Mouse (Mus musculus): ENCODE measurements around the gene Sppl3. TPM values are rescaled to one million over a fixed set of nuclear protein-coding genes. Genes with fewer than 3 reads are reported as not detected.
A peak's percentile ranks its signal among the peaks of the same experiment; 100 is the strongest.
"Not testable (repeated sequence)": the region's sequence is repeated elsewhere in the genome, so short reads cannot be mapped to it uniquely, and the experiment has no call there.

The Sppl3 gene
- polyA plus RNA-seq, 1 experiment, result 69.2 TPM

DNA sequence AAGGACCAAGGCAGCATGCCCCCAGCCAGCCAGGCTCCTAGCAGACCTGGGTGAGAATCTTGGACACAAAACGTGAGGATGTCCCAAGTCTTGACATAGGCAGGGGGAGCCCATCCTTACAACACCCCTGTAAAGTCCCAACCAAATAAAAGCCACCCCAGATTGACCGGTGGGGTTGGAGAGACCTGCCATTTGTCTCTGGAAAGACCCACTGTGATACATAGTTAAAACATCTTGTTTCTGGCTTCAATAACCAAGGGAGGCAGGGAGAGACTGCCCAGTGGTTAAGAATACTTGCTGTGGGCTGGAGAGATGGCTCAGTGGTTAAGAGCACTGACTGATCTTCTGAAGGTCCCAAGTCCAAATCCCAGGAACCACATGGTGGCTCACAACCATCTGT, 91.3 kb downstream of the Sppl3 start:
- no peak overlapping the region for H3K9ac ChIP-seq (ENCODE audit: low read depth, poor library complexity, severe bottlenecking)
- no peak overlapping the region for H3K4me3 ChIP-seq (ENCODE audit: low read depth, low read length)
- no peaks in the 10 kb centered on the region for H3K27me3 ChIP-seq (ENCODE audit: control insufficient read depth, insufficient read depth, low read length, poor library complexity, severe bottlenecking)
- 0 out of 2 replicates have a peak, but pooled peaks cover 2% of the 10 kb centered on the region for H3K36me3 ChIP-seq (ENCODE audit: control insufficient read depth, insufficient read depth, low read length, poor library complexity, severe bottlenecking)
- H3K4me1 ChIP-seq (ENCODE audit: control insufficient read depth, insufficient read depth, low read length), result no peaks in the 10 kb centered on the region
- H3K27ac ChIP-seq (ENCODE audit: insufficient read depth, low read length), result no peak overlapping the region
- TF ChIP-seq EP300 (IDR thresholded peaks at IDR 0.05; ENCODE audit: insufficient read depth, low read depth, low read length), result no peak
- no peak for TF ChIP-seq CTCF (IDR thresholded peaks at IDR 0.05; ENCODE audit: low read depth, low read length)
- TF ChIP-seq POLR2A (IDR thresholded peaks at IDR 0.05; ENCODE audit: insufficient read depth, low read length), result no peak
- no peaks in the 10 kb centered on the region for H3K9me3 ChIP-seq (replicated peaks; ENCODE audit: control insufficient read depth, insufficient read depth, low read length, poor library complexity, severe bottlenecking)

DNA sequence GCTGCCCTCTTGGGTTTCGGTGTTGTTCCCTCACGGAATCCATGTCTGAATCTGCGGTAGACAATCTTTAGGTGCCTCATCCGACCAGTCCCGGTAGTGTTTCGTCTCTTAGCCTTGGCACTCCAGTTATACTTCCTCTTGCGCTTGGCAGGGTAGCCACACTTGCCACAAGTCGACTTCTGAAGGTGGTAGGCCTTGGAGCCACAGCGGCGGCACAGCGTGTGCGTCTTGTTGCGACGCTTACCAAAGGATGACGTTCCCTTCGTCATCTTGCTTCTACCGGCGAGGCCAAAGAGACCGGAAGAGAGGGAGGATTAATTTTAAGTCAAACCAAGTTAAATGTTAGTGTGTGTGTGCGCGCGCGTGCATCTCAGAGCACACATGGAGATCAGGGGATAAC, 92.3 kb downstream of the Sppl3 start:
- H3K9ac ChIP-seq (ENCODE audit: low read depth, poor library complexity, severe bottlenecking); H3K27ac ChIP-seq (ENCODE audit: insufficient read depth, low read length); H3K9me3 ChIP-seq (replicated peaks; ENCODE audit: control insufficient read depth, insufficient read depth, low read length, poor library complexity, severe bottlenecking); H3K4me1 ChIP-seq (ENCODE audit: control insufficient read depth, insufficient read depth, low read length); H3K4me3 ChIP-seq (ENCODE audit: low read depth, low read length); H3K27me3 ChIP-seq (ENCODE audit: control insufficient read depth, insufficient read depth, low read length, poor library complexity, severe bottlenecking); H3K36me3 ChIP-seq (ENCODE audit: control insufficient read depth, insufficient read depth, low read length, poor library complexity, severe bottlenecking): not testable (repeated sequence)

DNA sequence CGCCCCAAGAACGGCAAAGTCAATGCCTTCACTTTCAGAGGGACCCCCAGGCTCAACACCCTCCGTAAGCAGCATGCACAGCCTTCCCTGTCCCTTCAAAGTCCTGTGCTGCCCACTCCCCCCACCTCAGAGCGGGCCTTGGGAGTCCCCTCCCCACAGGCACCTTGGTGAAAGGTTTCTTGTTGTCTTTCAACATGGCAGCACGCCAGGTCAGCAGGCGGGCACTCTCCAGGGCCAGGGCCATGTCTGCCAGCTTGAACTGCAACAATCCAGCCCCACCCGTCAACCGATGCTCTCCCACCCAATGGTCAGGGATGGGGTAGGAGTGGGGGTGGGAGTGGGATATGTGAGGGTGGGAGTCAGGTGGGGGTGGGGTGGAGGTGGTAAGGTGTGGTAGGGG, 100.2 kb downstream of the Sppl3 start:
- no peaks in the 10 kb centered on the region for H3K36me3 ChIP-seq (ENCODE audit: control insufficient read depth, insufficient read depth, low read length, poor library complexity, severe bottlenecking)

DNA sequence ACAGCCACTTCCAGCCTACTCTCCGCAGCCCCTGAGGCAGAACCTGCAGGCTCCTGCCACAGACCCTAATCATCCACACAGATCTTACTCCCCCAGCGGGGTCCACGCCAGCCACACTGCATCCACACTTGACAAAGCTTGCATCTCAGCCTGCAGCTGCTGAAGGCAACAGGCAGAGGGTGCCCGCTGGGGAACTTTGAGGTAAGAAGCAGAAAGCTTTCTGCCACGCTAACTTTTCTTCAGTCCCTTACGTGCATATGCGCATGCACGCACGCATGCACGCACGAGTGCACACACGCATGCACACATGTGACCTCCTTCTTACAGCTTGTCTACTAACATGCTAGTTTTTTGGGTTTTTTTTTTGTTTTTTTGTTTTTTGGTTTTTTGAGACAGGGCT, 102.3 kb downstream of the Sppl3 start:
- H3K27ac ChIP-seq (ENCODE audit: insufficient read depth, low read length), result no peak overlapping the region
- H3K9me3 ChIP-seq (replicated peaks; ENCODE audit: control insufficient read depth, insufficient read depth, low read length, poor library complexity, severe bottlenecking), result no peaks in the 10 kb centered on the region
- no peaks in the 10 kb centered on the region for H3K27me3 ChIP-seq (ENCODE audit: control insufficient read depth, insufficient read depth, low read length, poor library complexity, severe bottlenecking)
- TF ChIP-seq CTCF (IDR thresholded peaks at IDR 0.05; ENCODE audit: low read depth, low read length) (no peak), POLR2A (IDR thresholded peaks at IDR 0.05; ENCODE audit: insufficient read depth, low read length) (no peak), EP300 (IDR thresholded peaks at IDR 0.05; ENCODE audit: insufficient read depth, low read depth, low read length) (no peak)
- H3K9ac ChIP-seq (ENCODE audit: low read depth, poor library complexity, severe bottlenecking), result no peak overlapping the region
- H3K4me3 ChIP-seq (ENCODE audit: low read depth, low read length), result no peak overlapping the region
- peaks cover 7% of the 10 kb centered on the region; the same call in 1 of the 2 replicates for H3K36me3 ChIP-seq (ENCODE audit: control insufficient read depth, insufficient read depth, low read length, poor library complexity, severe bottlenecking)
- H3K4me1 ChIP-seq (ENCODE audit: control insufficient read depth, insufficient read depth, low read length), result no peaks in the 10 kb centered on the region

More for the DNA sequence above, 100.2 kb downstream of the Sppl3 start:
- H3K9ac ChIP-seq (ENCODE audit: low read depth, poor library complexity, severe bottlenecking), result no peak overlapping the region
- TF ChIP-seq EP300 (IDR thresholded peaks at IDR 0.05; ENCODE audit: insufficient read depth, low read depth, low read length) (no peak), CTCF (IDR thresholded peaks at IDR 0.05; ENCODE audit: low read depth, low read length) (no peak), POLR2A (IDR thresholded peaks at IDR 0.05; ENCODE audit: insufficient read depth, low read length) (no peak)
- no peaks in the 10 kb centered on the region for H3K27me3 ChIP-seq (ENCODE audit: control insufficient read depth, insufficient read depth, low read length, poor library complexity, severe bottlenecking)
- H3K27ac ChIP-seq (ENCODE audit: insufficient read depth, low read length), result no peak overlapping the region
- no peaks in the 10 kb centered on the region for H3K4me1 ChIP-seq (ENCODE audit: control insufficient read depth, insufficient read depth, low read length)
- H3K9me3 ChIP-seq (replicated peaks; ENCODE audit: control insufficient read depth, insufficient read depth, low read length, poor library complexity, severe bottlenecking), result no peaks in the 10 kb centered on the region
- H3K4me3 ChIP-seq (ENCODE audit: low read depth, low read length), result no peak overlapping the region

DNA sequence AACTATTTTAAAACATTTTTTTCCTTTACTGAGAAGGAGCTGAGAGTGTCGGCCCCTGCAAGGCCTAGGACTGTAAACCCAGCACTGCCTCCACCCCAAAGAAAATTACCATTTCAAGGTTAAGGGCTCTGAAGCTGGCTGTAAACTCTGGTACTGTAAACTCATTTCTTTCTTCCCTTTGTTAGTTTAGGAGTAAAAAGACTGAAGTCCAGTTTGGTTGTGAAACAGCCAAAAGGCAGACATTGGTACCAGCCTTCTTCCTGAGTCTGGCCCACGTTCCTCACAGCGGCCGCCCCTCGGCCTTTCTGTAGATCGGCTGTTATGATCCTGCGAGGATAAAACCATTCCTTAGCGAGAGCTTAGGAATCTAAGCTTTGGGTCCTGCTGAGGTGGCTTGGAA, 103.6 kb downstream of the Sppl3 start:
- H3K9me3 ChIP-seq (replicated peaks; ENCODE audit: control insufficient read depth, insufficient read depth, low read length, poor library complexity, severe bottlenecking), result no peaks in the 10 kb centered on the region
- no peaks in the 10 kb centered on the region for H3K27me3 ChIP-seq (ENCODE audit: control insufficient read depth, insufficient read depth, low read length, poor library complexity, severe bottlenecking)
- H3K27ac ChIP-seq (ENCODE audit: insufficient read depth, low read length), result no peak overlapping the region
- H3K9ac ChIP-seq (ENCODE audit: low read depth, poor library complexity, severe bottlenecking), result no peak overlapping the region
- H3K36me3 ChIP-seq (ENCODE audit: control insufficient read depth, insufficient read depth, low read length, poor library complexity, severe bottlenecking), result peaks cover 7% of the 10 kb centered on the region; the same call in 1 of the 2 replicates
- no peak overlapping the region for H3K4me3 ChIP-seq (ENCODE audit: low read depth, low read length)
- TF ChIP-seq POLR2A (IDR thresholded peaks at IDR 0.05; ENCODE audit: insufficient read depth, low read length), result no peak
- TF ChIP-seq EP300 (IDR thresholded peaks at IDR 0.05; ENCODE audit: insufficient read depth, low read depth, low read length), result no peak
- TF ChIP-seq CTCF (IDR thresholded peaks at IDR 0.05; ENCODE audit: low read depth, low read length), result no peak
- no peaks in the 10 kb centered on the region for H3K4me1 ChIP-seq (ENCODE audit: control insufficient read depth, insufficient read depth, low read length)

DNA sequence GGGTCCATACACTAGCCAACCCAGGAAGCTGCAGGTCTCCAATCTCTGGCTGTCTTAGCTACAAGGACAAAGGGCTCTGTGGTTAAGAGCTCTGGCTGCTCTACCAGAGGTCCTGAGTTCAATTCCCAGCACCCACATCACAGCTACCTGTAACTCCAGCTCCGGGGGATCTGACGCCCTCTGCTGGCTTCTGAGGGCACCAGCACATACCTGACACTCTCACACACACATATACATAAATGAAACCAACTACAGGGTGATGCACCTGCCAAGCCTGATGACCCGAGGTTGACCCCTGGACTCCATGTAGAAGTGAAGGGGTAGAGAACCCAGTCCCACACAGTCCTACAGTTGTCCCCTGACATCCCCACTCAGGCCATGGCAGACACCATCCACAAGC, 105.5 kb downstream of the Sppl3 start:
- H3K4me1 ChIP-seq (ENCODE audit: control insufficient read depth, insufficient read depth, low read length), result no peaks in the 10 kb centered on the region
- H3K27ac ChIP-seq (ENCODE audit: insufficient read depth, low read length), result no peak overlapping the region
- H3K4me3 ChIP-seq (ENCODE audit: low read depth, low read length), result no peak overlapping the region
- H3K9me3 ChIP-seq (replicated peaks; ENCODE audit: control insufficient read depth, insufficient read depth, low read length, poor library complexity, severe bottlenecking), result no peaks in the 10 kb centered on the region
- H3K9ac ChIP-seq (ENCODE audit: low read depth, poor library complexity, severe bottlenecking), result no peak overlapping the region
- H3K27me3 ChIP-seq (ENCODE audit: control insufficient read depth, insufficient read depth, low read length, poor library complexity, severe bottlenecking), result no peaks in the 10 kb centered on the region
- peaks cover 7% of the 10 kb centered on the region; the same call in 1 of the 2 replicates for H3K36me3 ChIP-seq (ENCODE audit: control insufficient read depth, insufficient read depth, low read length, poor library complexity, severe bottlenecking)
- TF ChIP-seq CTCF (IDR thresholded peaks at IDR 0.05; ENCODE audit: low read depth, low read length) (peak; percentile 37), EP300 (IDR thresholded peaks at IDR 0.05; ENCODE audit: insufficient read depth, low read depth, low read length) (no peak)

All from ES-Bruce4 (cell line).